In genomic region chr11:116653709-116654221, GRCm38 (mm10) we compare ENCODE assay signal across 8 mouse cellular contexts. TPM values are rescaled to one million over a fixed set of nuclear protein-coding genes. Genes with fewer than 3 reads are reported as not detected.
A peak's percentile ranks its signal among the peaks of the same experiment; 100 is the strongest.
DNase-seq lines count a peak whose midpoint lies in the region; ATAC-seq and TF ChIP-seq lines count a peak whose summit lies in the region.

No protein-coding gene starts in this region.

- peak; percentile 18; the same call in 1 of the 2 replicates for ATAC-seq in frontal cortex, adult (ENCODE audit: low TSS enrichment)
- no peak for ATAC-seq in heart, embryonic 16.5 days (replicated peaks; ENCODE audit: extremely low read depth, insufficient read depth, low FRiP score)
- 0 out of 2 replicates have a peak, but pooled peaks have one; percentile 37 for ATAC-seq in limb, embryonic 13.5 days (ENCODE audit: low FRiP score, low read depth)
- no peak for ATAC-seq in neural tube, embryonic 12.5 days (ENCODE audit: low FRiP score, low read depth)

- no peaks in the 10 kb centered on the region for H3K4me1 ChIP-seq in ES-Bruce4 (ENCODE audit: control insufficient read depth, insufficient read depth, low read length)
- H3K4me1 ChIP-seq in heart, embryonic 16.5 days (ENCODE audit: control insufficient read depth, insufficient read depth, low read length): peaks cover 23% of the 10 kb centered on the region
- H3K4me1 ChIP-seq in limb, embryonic 13.5 days: peaks cover 48% of the 10 kb centered on the region
- peaks cover 43% of the 10 kb centered on the region for H3K4me1 ChIP-seq in neural tube, embryonic 12.5 days

- no peak for TF ChIP-seq POLR2A in ES-Bruce4 (IDR thresholded peaks at IDR 0.05; ENCODE audit: insufficient read depth, low read length)

- under 1% methylated on average over 47 of the region's 47 CpGs for WGBS in heart, embryonic 16.5 days
- WGBS in limb, embryonic 13.5 days: under 1% methylated on average over 47 of the region's 47 CpGs
- WGBS in neural tube, embryonic 12.5 days: under 1% methylated on average over 47 of the region's 47 CpGs

- no peaks in the 10 kb centered on the region for H3K36me3 ChIP-seq in ES-Bruce4 (ENCODE audit: control insufficient read depth, insufficient read depth, low read length, poor library complexity, severe bottlenecking)
- H3K36me3 ChIP-seq in heart, embryonic 16.5 days (ENCODE audit: control insufficient read depth, insufficient read depth): no peaks in the 10 kb centered on the region
- no peaks in the 10 kb centered on the region for H3K36me3 ChIP-seq in limb, embryonic 13.5 days
- no peaks in the 10 kb centered on the region for H3K36me3 ChIP-seq in neural tube, embryonic 12.5 days

- H3K27me3 ChIP-seq in ES-Bruce4 (ENCODE audit: control insufficient read depth, insufficient read depth, low read length, poor library complexity, severe bottlenecking): no peaks in the 10 kb centered on the region
- peaks cover 38% of the 10 kb centered on the region for H3K27me3 ChIP-seq in heart, embryonic 16.5 days (ENCODE audit: control insufficient read depth, insufficient read depth, low read length)
- peaks cover 41% of the 10 kb centered on the region for H3K27me3 ChIP-seq in limb, embryonic 13.5 days
- peaks cover 60% of the 10 kb centered on the region for H3K27me3 ChIP-seq in neural tube, embryonic 12.5 days (replicated peaks)

- peak overlapping the region; percentile 17; the same call in 1 of the 2 replicates for H3K9ac ChIP-seq in ES-Bruce4 (ENCODE audit: low read depth, poor library complexity, severe bottlenecking)
- H3K9ac ChIP-seq in heart, embryonic 16.5 days (ENCODE audit: low read length): peak overlapping the region; percentile 68
- H3K9ac ChIP-seq in limb, embryonic 13.5 days: peak overlapping the region; percentile 70
- H3K9ac ChIP-seq in neural tube, embryonic 12.5 days: peak overlapping the region; percentile 71

- no peak for TF ChIP-seq EP300 in ES-Bruce4 (IDR thresholded peaks at IDR 0.05; ENCODE audit: insufficient read depth, low read depth, low read length)

- no peaks in the 10 kb centered on the region for H3K9me3 ChIP-seq in ES-Bruce4 (replicated peaks; ENCODE audit: control insufficient read depth, insufficient read depth, low read length, poor library complexity, severe bottlenecking)
- no peaks in the 10 kb centered on the region for H3K9me3 ChIP-seq in heart, embryonic 16.5 days (replicated peaks; ENCODE audit: control insufficient read depth, low read length)
- H3K9me3 ChIP-seq in limb, embryonic 13.5 days: no peaks in the 10 kb centered on the region
- H3K9me3 ChIP-seq in neural tube, embryonic 12.5 days: no peaks in the 10 kb centered on the region

- no peak overlapping the region for H3K27ac ChIP-seq in ES-Bruce4 (ENCODE audit: insufficient read depth, low read length)
- H3K27ac ChIP-seq in heart, embryonic 16.5 days (ENCODE audit: low read length): no peak overlapping the region
- H3K27ac ChIP-seq in limb, embryonic 13.5 days: no peak overlapping the region
- no peak overlapping the region for H3K27ac ChIP-seq in neural tube, embryonic 12.5 days

- no peak for DNase-seq in frontal cortex, postnatal 25 days (ENCODE audit: low spot score in 2 of 2)
- peak; percentile 86 for DNase-seq in cerebellum, postnatal 25 days
- DNase-seq in T-cell, adult 2 months (ENCODE audit: low spot score): no peak

- peak overlapping the region; percentile 95 for H3K4me2 ChIP-seq in heart, embryonic 16.5 days (ENCODE audit: low read depth, low read length)
- peak overlapping the region; percentile 96 for H3K4me2 ChIP-seq in limb, embryonic 13.5 days (replicated peaks)
- peak overlapping the region; percentile 80 for H3K4me2 ChIP-seq in neural tube, embryonic 12.5 days (replicated peaks)

- peak overlapping the region; percentile 41 for H3K4me3 ChIP-seq in ES-Bruce4 (ENCODE audit: low read depth, low read length)
- peak overlapping the region; percentile 59 for H3K4me3 ChIP-seq in heart, embryonic 16.5 days (ENCODE audit: low read length)
- H3K4me3 ChIP-seq in limb, embryonic 13.5 days: peak overlapping the region; percentile 56
- H3K4me3 ChIP-seq in neural tube, embryonic 12.5 days: peak overlapping the region; percentile 45

- TF ChIP-seq CTCF in ES-Bruce4 (IDR thresholded peaks at IDR 0.05; ENCODE audit: low read depth, low read length): no peak

RNA-seq across cellular contexts. Expression of gene Cygb, which starts 0.3 kb away (rescaled TPM):
- polyA plus RNA-seq in ES-Bruce4 (2011; ENCODE audit: insufficient read depth, insufficient read length, low read depth, missing spikeins): not detected in 2 replicates
- polyA plus RNA-seq in heart, embryonic 16.5 days (2015; fragmentation: Nextera tagmentation; extraction: Ambion mirVana): 11.6 and 12.3 TPM in 2 replicates
- 6.0 and 7.2 TPM in 2 replicates for polyA plus RNA-seq in limb, embryonic 13.5 days (2015; fragmentation: Nextera tagmentation; extraction: Ambion mirVana)
- 6.7 and 6.9 TPM in 2 replicates for polyA plus RNA-seq in neural tube, embryonic 12.5 days (2016; fragmentation: Nextera tagmentation; extraction: Ambion mirVana)

RNA-seq across cellular contexts. Expression of gene Prcd, which starts 0.4 kb away (rescaled TPM):
- polyA plus RNA-seq in ES-Bruce4 (2011; ENCODE audit: insufficient read depth, insufficient read length, low read depth, missing spikeins): not detected in 2 replicates
- polyA plus RNA-seq in heart, embryonic 16.5 days (2015; fragmentation: Nextera tagmentation; extraction: Ambion mirVana): 1.7 and 2.5 TPM in 2 replicates
- polyA plus RNA-seq in limb, embryonic 13.5 days (2015; fragmentation: Nextera tagmentation; extraction: Ambion mirVana): 0.56 and 0.83 TPM in 2 replicates
- polyA plus RNA-seq in neural tube, embryonic 12.5 days (2016; fragmentation: Nextera tagmentation; extraction: Ambion mirVana): 0.39 and 0.79 TPM in 2 replicates

RNA-seq across cellular contexts. Expression of gene Rhbdf2, which starts 26.9 kb away (rescaled TPM):
- 36.5 and 39.1 TPM in 2 replicates for polyA plus RNA-seq in ES-Bruce4 (2011; ENCODE audit: insufficient read depth, insufficient read length, low read depth, missing spikeins)
- 9.9 and 10.3 TPM in 2 replicates for polyA plus RNA-seq in heart, embryonic 16.5 days (2015; fragmentation: Nextera tagmentation; extraction: Ambion mirVana)
- polyA plus RNA-seq in limb, embryonic 13.5 days (2015; fragmentation: Nextera tagmentation; extraction: Ambion mirVana): 4.0 and 5.1 TPM in 2 replicates
- 4.9 and 6.5 TPM in 2 replicates for polyA plus RNA-seq in neural tube, embryonic 12.5 days (2016; fragmentation: Nextera tagmentation; extraction: Ambion mirVana)

Comparison
In these comparisons a context has a peak if more than half of its experiments do, and no peak if none do; other contexts are left out.
1. ATAC-seq: peak in frontal cortex, adult (single experiment) and limb, embryonic 13.5 days (single experiment); none in heart, embryonic 16.5 days (single experiment) and neural tube, embryonic 12.5 days (single experiment).
2. DNase-seq: peak in cerebellum, postnatal 25 days (2 of 2); none in frontal cortex, postnatal 25 days (0 of 2) and T-cell, adult 2 months (single experiment).
3. H3K9ac ChIP-seq: peak in every context shown above with its lines; median percentile 71 in neural tube, embryonic 12.5 days; 70 in limb, embryonic 13.5 days; 68 in heart, embryonic 16.5 days; 17 in ES-Bruce4.
4. Peak in every context shown above with its lines, with median percentiles within 50 percentile points of each other: H3K4me3 ChIP-seq and H3K4me2 ChIP-seq.